Mouse (Mus musculus) ovary, adult 10 weeks (tissue): Measurements from ENCODE around the gene Dab2. TPM values are rescaled to one million over a fixed set of nuclear protein-coding genes. Genes with fewer than 3 reads are reported as not detected.

ENCODE experiments used
- polyA plus RNA-seq: library from polyadenylated mRNA; stranded (reverse); fragments of 350-450 nt; fragmentation: Illumina TruSeq; extraction: RNeasy Lipid Tissue Mini Kit (QIAGEN cat#74804); gene quantifications from one replicate; pipeline ENCODE4 v1.2.3, GENCODE M21; 2014

Gene Dab2
- 265 TPM for polyA plus RNA-seq

GRCm38 (mm10) chr15:6299554-6299953 lies at the start of gene Dab2:
Dab2 (plus strand) TSS chr15:6299788.

GRCm38 (mm10) chr15:6445135-6445534 lies 145.5 kb downstream of the Dab2 start, which contains the start of gene C9:
C9 (plus strand) TSS chr15:6445327.

Other genes starting within 250 kb of the Dab2 start
- not detected for gene C9, start 145.5 kb downstream of the Dab2 start, polyA plus RNA-seq
- gene Fyb, start 223.1 kb downstream of the Dab2 start, polyA plus RNA-seq, result 14.3 TPM